In the genomic region with DNA sequence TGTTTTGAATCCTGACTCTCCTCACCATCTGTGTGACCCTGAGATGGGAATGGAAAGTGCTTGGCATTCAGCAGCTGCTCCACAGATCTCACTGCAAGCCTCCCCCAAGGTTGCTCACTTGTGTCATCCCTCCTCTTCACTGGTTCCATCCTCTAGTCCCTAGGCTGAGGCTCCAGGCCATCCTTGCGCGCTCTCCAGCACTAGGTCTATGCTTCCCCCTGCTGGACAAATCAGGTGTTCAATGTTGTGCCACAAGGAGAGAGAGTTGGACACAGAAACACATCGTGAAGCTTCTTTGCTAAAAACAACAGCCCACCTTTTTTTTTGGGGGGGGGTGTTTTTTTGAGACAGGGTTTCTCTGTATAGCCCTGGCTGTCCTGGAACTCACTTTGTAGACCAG, we compare ENCODE assay signal across 9 mouse cellular contexts. TPM values are rescaled to one million over a fixed set of nuclear protein-coding genes. Genes with fewer than 3 reads are reported as not detected.
DNase-seq lines count a peak whose midpoint lies in the region; ATAC-seq and TF ChIP-seq lines count a peak whose summit lies in the region.
"Had no signal": no experiment of that assay in that cellular context is flagged by ENCODE, and none has a peak within 500 bp of the region (broad histone marks: within the 10 kb centered on the region; RNA-seq: fewer than 3 reads in every experiment).

No protein-coding gene starts in this region.

- no peak overlapping the region for H3K9ac ChIP-seq in limb, embryonic 14.5 days (ENCODE audit: low read depth, low read length, severe bottlenecking)
- no peak overlapping the region for H3K9ac ChIP-seq in midbrain, embryonic 16.5 days (ENCODE audit: low read depth, low read length)
- H3K9ac ChIP-seq: lung, embryonic 15.5 days had no signal

- peaks cover 61% of the 10 kb centered on the region for H3K36me3 ChIP-seq in limb, embryonic 14.5 days (ENCODE audit: control insufficient read depth, insufficient read depth, low read length)
- peaks cover 18% of the 10 kb centered on the region for H3K36me3 ChIP-seq in midbrain, embryonic 16.5 days (ENCODE audit: control insufficient read depth, insufficient read depth, low read length)
- H3K36me3 ChIP-seq in splenic B cell, adult 2 months (ENCODE audit: control insufficient read depth, insufficient read depth, low read length, poor library complexity, severe bottlenecking) = no peaks in the 10 kb centered on the region
- H3K36me3 ChIP-seq: lung, embryonic 15.5 days had no signal

- intact Hi-C loops in gastrocnemius, adult 2 months (cut with DNase I) = loop anchor here (5.0 kb wide), 2 partner anchors 44 to 109 kb away; no protein-coding TSS in a partner anchor

- H3K9me3 ChIP-seq in limb, embryonic 14.5 days (ENCODE audit: control insufficient read depth, low read length) = no peaks in the 10 kb centered on the region
- H3K9me3 ChIP-seq in midbrain, embryonic 16.5 days (replicated peaks; ENCODE audit: control insufficient read depth, low read length, poor library complexity, severe bottlenecking) = no peaks in the 10 kb centered on the region
- H3K9me3 ChIP-seq: lung, embryonic 15.5 days had no signal

- peak; percentile 67 for DNase-seq in ovary, adult 18-20 months (ENCODE audit: low spot score)
- no peak for DNase-seq in ovary, postnatal 10 days (ENCODE audit: low spot score)
- DNase-seq in cerebellum, postnatal 14 days = peak; percentile 88 to 90
- DNase-seq in gastrocnemius, adult 2 months = peak; percentile 82
- peak; percentile 68 for DNase-seq in kidney, adult 9 months
- DNase-seq in limb, embryonic 14.5 days (ENCODE audit: low spot score) = peak; percentile 69
- peak; percentile 74 for DNase-seq in splenic B cell, adult 2 months (ENCODE audit: low read depth, low spot score)

- no peak overlapping the region for H3K4me2 ChIP-seq in limb, embryonic 14.5 days (replicated peaks; ENCODE audit: low read depth, low read length, severe bottlenecking)
- H3K4me2 ChIP-seq in midbrain, embryonic 16.5 days (ENCODE audit: low read length) = no peak overlapping the region
- H3K4me2 ChIP-seq: lung, embryonic 15.5 days had no signal

- peak; percentile 86 for TF ChIP-seq CTCF in gastrocnemius, adult 2 months (IDR thresholded peaks at IDR 0.05)

- H3K27me3 ChIP-seq in limb, embryonic 14.5 days (ENCODE audit: control insufficient read depth, insufficient read depth, low read length) = no peaks in the 10 kb centered on the region
- no peaks in the 10 kb centered on the region for H3K27me3 ChIP-seq in midbrain, embryonic 16.5 days (ENCODE audit: control insufficient read depth, insufficient read depth, low read depth, low read length)
- no peaks in the 10 kb centered on the region for H3K27me3 ChIP-seq in splenic B cell, adult 2 months (ENCODE audit: control insufficient read depth, insufficient read depth, low read length, poor library complexity, severe bottlenecking)

- ATAC-seq in limb, embryonic 14.5 days (ENCODE audit: low FRiP score, low read depth) = peak; percentile 54; the same call in 1 of the 2 replicates
- ATAC-seq in midbrain, embryonic 16.5 days = peak; percentile 44; the same call in 1 of the 2 replicates

- no peak for TF ChIP-seq POLR2A in limb, embryonic 14.5 days (IDR thresholded peaks at IDR 0.05; ENCODE audit: borderline replicate concordance, extremely low read depth, insufficient read depth, insufficient read length)

- no peak overlapping the region for H3K27ac ChIP-seq in gastrocnemius, adult 2 months
- no peak overlapping the region for H3K27ac ChIP-seq in limb, embryonic 14.5 days (replicated peaks; ENCODE audit: low read depth, low read length)
- H3K27ac ChIP-seq in midbrain, embryonic 16.5 days (ENCODE audit: low read length) = no peak overlapping the region
- H3K27ac ChIP-seq: lung, embryonic 15.5 days had no signal

- peaks cover 4% of the 10 kb centered on the region; the same call in 1 of the 2 replicates for H3K4me1 ChIP-seq in limb, embryonic 14.5 days (ENCODE audit: control insufficient read depth, insufficient read depth, low read length)
- H3K4me1 ChIP-seq in midbrain, embryonic 16.5 days (ENCODE audit: control insufficient read depth, insufficient read depth, low read length) = peaks cover 6% of the 10 kb centered on the region; the same call in 1 of the 2 replicates

- 7% methylated on average over 3 of the region's 3 CpGs for WGBS in limb, embryonic 14.5 days
- 6% methylated on average over 3 of the region's 3 CpGs for WGBS in midbrain, embryonic 16.5 days

- no peak overlapping the region for H3K4me3 ChIP-seq in gastrocnemius, adult 2 months
- H3K4me3 ChIP-seq in limb, embryonic 14.5 days (replicated peaks; ENCODE audit: low read length) = no peak overlapping the region
- no peak overlapping the region for H3K4me3 ChIP-seq in midbrain, embryonic 16.5 days (ENCODE audit: low read depth, low read length)
- H3K4me3 ChIP-seq: lung, embryonic 15.5 days had no signal

RNA-seq across cellular contexts. Expression of gene Igdcc4, which starts 19.6 kb away (rescaled TPM):
- total RNA-seq in gastrocnemius, adult 2 months (2021) = 10 to 100 TPM; 22.1 to 34.4 TPM
- polyA plus RNA-seq in limb, embryonic 14.5 days (2012; rRNA removed) = 71.0 and 90.7 TPM in 2 replicates
- polyA plus RNA-seq in limb, embryonic 14.5 days (2014; fragmentation: Nextera tagmentation; extraction: Ambion mirVana) = 47.5 and 48.5 TPM in 2 replicates
- 13.4 and 15.9 TPM in 2 replicates for polyA plus RNA-seq in midbrain, embryonic 16.5 days (2015; fragmentation: Nextera tagmentation; extraction: Ambion mirVana)

RNA-seq across cellular contexts. Expression of gene Igdcc3, which starts 20.1 kb away (rescaled TPM):
- under 1 TPM; 0.17 to 0.18 TPM for total RNA-seq in gastrocnemius, adult 2 months (2021)
- polyA plus RNA-seq in limb, embryonic 14.5 days (2012; rRNA removed) = 1.2 and 1.4 TPM in 2 replicates
- 1.0 and 1.1 TPM in 2 replicates for polyA plus RNA-seq in limb, embryonic 14.5 days (2014; fragmentation: Nextera tagmentation; extraction: Ambion mirVana)
- polyA plus RNA-seq in midbrain, embryonic 16.5 days (2015; fragmentation: Nextera tagmentation; extraction: Ambion mirVana) = 8.7 and 9.1 TPM in 2 replicates
